Mouse (Mus musculus) kidney, embryonic 16.5 days (tissue): ENCODE data around the gene Frmd8. TPM values are rescaled to one million over a fixed set of nuclear protein-coding genes. Genes with fewer than 3 reads are reported as not detected.

Experiments
- polyA plus RNA-seq: library from polyadenylated mRNA; unstranded; fragments of >200 nt; fragmentation: Nextera tagmentation; extraction: Ambion mirVana; gene quantifications from 2 replicates; pipeline ENCODE4 v1.2.1, GENCODE M21; 2015

The Frmd8 gene
- polyA plus RNA-seq, 1 experiment from 2014 or later = 50.6 TPM

Other genes with a start within 250 kb of the Frmd8 start
- gene Rela, start 237.8 kb downstream of the Frmd8 start, polyA plus RNA-seq = 56.9 and 58.3 TPM in 2 replicates
- gene Sipa1, start 211.6 kb downstream of the Frmd8 start, polyA plus RNA-seq = 37.1 and 39.6 TPM in 2 replicates
- gene Map3k11, start 186.5 kb downstream of the Frmd8 start, polyA plus RNA-seq = 41.5 and 43.8 TPM in 2 replicates
- gene Pcnx3, start 186.4 kb downstream of the Frmd8 start, polyA plus RNA-seq = 27.0 and 28.1 TPM in 2 replicates
- gene Kcnk7, start 170.9 kb downstream of the Frmd8 start, polyA plus RNA-seq = 0.15 and 0.23 TPM in 2 replicates
- 19.5 and 25.0 TPM in 2 replicates for gene Ehbp1l1, start 149.0 kb downstream of the Frmd8 start, polyA plus RNA-seq
- 93.4 and 97.9 TPM in 2 replicates for gene Fam89b, start 145.6 kb downstream of the Frmd8 start, polyA plus RNA-seq
- 18.1 and 21.5 TPM in 2 replicates for gene Ltbp3, start 134.4 kb downstream of the Frmd8 start, polyA plus RNA-seq
- gene Scyl1, start 103.9 kb downstream of the Frmd8 start, polyA plus RNA-seq = 82.9 and 85.3 TPM in 2 replicates
- 14.8 and 15.7 TPM in 2 replicates for gene Slc25a45, start 2.5 kb upstream of the Frmd8 start, polyA plus RNA-seq
- gene Tigd3, start 18.9 kb upstream of the Frmd8 start, polyA plus RNA-seq = 3.7 and 4.4 TPM in 2 replicates
- 185 and 188 TPM in 2 replicates for gene Dpf2, start 37.7 kb upstream of the Frmd8 start, polyA plus RNA-seq
- 16.5 and 17.3 TPM in 2 replicates for gene Cdc42ep2, start 49.5 kb upstream of the Frmd8 start, polyA plus RNA-seq
- gene Pola2, start 88.9 kb upstream of the Frmd8 start, polyA plus RNA-seq = 77.7 and 82.1 TPM in 2 replicates
- gene Slc22a20, start 110.9 kb upstream of the Frmd8 start, polyA plus RNA-seq = not detected in 2 replicates
- 11.1 and 11.9 TPM in 2 replicates for gene Capn1, start 140.6 kb upstream of the Frmd8 start, polyA plus RNA-seq
- 33.1 and 39.0 TPM in 2 replicates for gene Syvn1, start 171.3 kb upstream of the Frmd8 start, polyA plus RNA-seq
- gene Mrpl49, start 182.5 kb upstream of the Frmd8 start, polyA plus RNA-seq = 83.2 and 87.2 TPM in 2 replicates
- 644 and 690 TPM in 2 replicates for gene Fau, start 182.6 kb upstream of the Frmd8 start, polyA plus RNA-seq
- 35.4 and 37.7 TPM in 2 replicates for gene Znhit2, start 185.9 kb upstream of the Frmd8 start, polyA plus RNA-seq
- gene Tm7sf2, start 193.1 kb upstream of the Frmd8 start, polyA plus RNA-seq = 22.8 and 28.6 TPM in 2 replicates
- 85.7 and 90.6 TPM in 2 replicates for gene Vps51, start 202.0 kb upstream of the Frmd8 start, polyA plus RNA-seq
- not detected in 2 replicates for gene Tmem262, start 204.8 kb upstream of the Frmd8 start, polyA plus RNA-seq
- gene Gm28374, start 207.0 kb upstream of the Frmd8 start, polyA plus RNA-seq = 1.0 and 2.5 TPM in 2 replicates
- 77.1 and 78.9 TPM in 2 replicates for gene Zfpl1, start 209.7 kb upstream of the Frmd8 start, polyA plus RNA-seq
- gene Cdca5, start 209.7 kb upstream of the Frmd8 start, polyA plus RNA-seq = 43.6 and 45.2 TPM in 2 replicates
- 0.28 and 0.35 TPM in 2 replicates for gene AC131692.1, start 219.1 kb upstream of the Frmd8 start, polyA plus RNA-seq
- gene Naaladl1, start 230.5 kb upstream of the Frmd8 start, polyA plus RNA-seq = 0.40 and 0.47 TPM in 2 replicates
- 42.3 and 43.7 TPM in 2 replicates for gene Sac3d1, start 243.4 kb upstream of the Frmd8 start, polyA plus RNA-seq